Mouse (Mus musculus) lung, adult 2 months (tissue): ENCODE results near the gene Smpd3.

Experiments used
- CTCF ChIP-seq: fragments of 200-500 bp; IDR thresholded peaks from 2 replicates; pipeline ENCODE4 v1.5.1; 2011; ENCODE audit warnings: mild to moderate bottlenecking, low read length, control low read depth; ENCODE audit not compliant: insufficient read depth
- POLR2A ChIP-seq: fragments of 200-500 bp; IDR thresholded peaks from 2 replicates; pipeline ENCODE4 v1.6.1; 2011; ENCODE audit warnings: low read depth, mild to moderate bottlenecking, control low read depth, low read length, borderline replicate concordance; ENCODE audit errors: extremely low read depth

DNA sequence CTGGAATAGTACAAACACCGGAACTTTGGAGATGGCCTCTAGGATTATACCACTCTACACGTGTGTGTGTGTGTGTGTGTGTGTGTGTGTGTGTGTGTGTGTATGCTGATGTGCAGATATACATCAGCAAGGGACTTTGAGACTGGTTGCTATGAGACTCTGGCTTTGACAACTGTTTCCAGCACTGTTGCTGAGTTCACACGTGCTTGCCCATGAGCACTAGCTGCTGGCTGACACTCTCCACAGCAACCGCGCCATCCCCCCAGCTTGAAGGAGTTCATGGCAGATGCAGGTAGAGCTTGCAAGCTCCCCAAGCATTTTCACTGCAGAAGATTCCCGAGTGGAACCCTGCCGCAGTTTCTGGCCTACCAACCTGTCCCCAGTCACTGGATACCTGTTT is 48.3 kb downstream of the Smpd3 start:
- TF ChIP-seq POLR2A, result no peak
- no peak for TF ChIP-seq CTCF
